11 mouse cellular contexts compared by ENCODE assay signal in genomic region chr10:97159396-97159760, GRCm38 (mm10).
A peak's percentile ranks its signal among the peaks of the same experiment; 100 is the strongest.
DNase-seq lines count a peak whose midpoint lies in the region; ATAC-seq lines count a peak whose summit lies in the region.
"Had no signal": no experiment of that assay in that cellular context is flagged by ENCODE, and none has a peak within 500 bp of the region (broad histone marks: within the 10 kb centered on the region; RNA-seq: fewer than 3 reads in every experiment).

No protein-coding gene starts in this region.

- ATAC-seq in hindbrain, embryonic 16.5 days, result peak; percentile 77
- no peak for ATAC-seq in kidney, embryonic 15.5 days (replicated peaks; ENCODE audit: low FRiP score)

- no peaks in the 10 kb centered on the region for H3K27me3 ChIP-seq in hindbrain, embryonic 16.5 days (replicated peaks; ENCODE audit: control insufficient read depth, insufficient read depth, low read length)
- H3K27me3 ChIP-seq in kidney, embryonic 15.5 days, result no peaks in the 10 kb centered on the region
- H3K27me3 ChIP-seq: limb, embryonic 12.5 days had no signal

- peak; percentile 11 to 70 for DNase-seq in left cerebral cortex, postnatal 25 days (ENCODE audit: low spot score in 2 of 2)
- no peak for DNase-seq in left cerebral cortex, postnatal 10 days (ENCODE audit: extremely low spot score in 1 of 2, low spot score in 2 of 2)
- peak; percentile 52 to 61 for DNase-seq in cerebellum, postnatal 36 days
- DNase-seq in retina, postnatal 7 days (ENCODE audit: low read depth, low spot score), result peak; percentile 37
- no peak for DNase-seq in adipocyte (ENCODE audit: low spot score)
- DNase-seq: adrenal gland, postnatal 36 days; right cerebral cortex, postnatal 25 days had no signal

- no peak overlapping the region for H3K4me2 ChIP-seq in hindbrain, embryonic 16.5 days (ENCODE audit: low read length)
- no peak overlapping the region for H3K4me2 ChIP-seq in kidney, embryonic 15.5 days
- H3K4me2 ChIP-seq: limb, embryonic 12.5 days had no signal

- intact Hi-C loops in left cerebral cortex, postnatal 25 days (cut with DNase I), result no loop called here
- intact Hi-C loops in left cerebral cortex, postnatal 10 days (cut with DNase I), result loop anchor here (10.0 kb wide), 1 partner anchor 215 kb away; no protein-coding TSS in a partner anchor

- H3K9me3 ChIP-seq in hindbrain, embryonic 16.5 days (ENCODE audit: control insufficient read depth, low read length), result no peaks in the 10 kb centered on the region
- no peaks in the 10 kb centered on the region for H3K9me3 ChIP-seq in kidney, embryonic 15.5 days (replicated peaks)
- H3K9me3 ChIP-seq: limb, embryonic 12.5 days had no signal

- H3K36me3 ChIP-seq in hindbrain, embryonic 16.5 days (ENCODE audit: control insufficient read depth, insufficient read depth, low read length), result no peaks in the 10 kb centered on the region
- H3K36me3 ChIP-seq in kidney, embryonic 15.5 days, result no peaks in the 10 kb centered on the region
- H3K36me3 ChIP-seq: G1E; limb, embryonic 12.5 days had no signal

- H3K4me3 ChIP-seq in hindbrain, embryonic 16.5 days (ENCODE audit: low read length), result no peak overlapping the region
- no peak overlapping the region for H3K4me3 ChIP-seq in kidney, embryonic 15.5 days (replicated peaks)
- H3K4me3 ChIP-seq: limb, embryonic 12.5 days had no signal

- 0 out of 2 replicates have a peak, but pooled peaks cover 3% of the 10 kb centered on the region for H3K4me1 ChIP-seq in hindbrain, embryonic 16.5 days (ENCODE audit: control insufficient read depth, insufficient read depth, low read depth, low read length)
- peaks cover 18% of the 10 kb centered on the region for H3K4me1 ChIP-seq in kidney, embryonic 15.5 days
- H3K4me1 ChIP-seq: limb, embryonic 12.5 days had no signal

- 35% methylated on average over 1 of the region's 1 CpGs for WGBS in hindbrain, embryonic 16.5 days
- 78% methylated on average over 1 of the region's 1 CpGs for WGBS in kidney, embryonic 15.5 days

- H3K9ac ChIP-seq in hindbrain, embryonic 16.5 days (ENCODE audit: low read depth, low read length), result no peak overlapping the region
- no peak overlapping the region for H3K9ac ChIP-seq in kidney, embryonic 15.5 days
- H3K9ac ChIP-seq: limb, embryonic 12.5 days had no signal

- no peak overlapping the region; the same call in 1 of the 2 replicates for H3K27ac ChIP-seq in hindbrain, embryonic 16.5 days (ENCODE audit: low read depth, low read length)
- H3K27ac ChIP-seq in kidney, embryonic 15.5 days, result no peak overlapping the region
- H3K27ac ChIP-seq: limb, embryonic 12.5 days had no signal

Comparison
In these comparisons a context has a peak if more than half of its experiments do, and no peak if none do; other contexts are left out.
1. DNase-seq: peak in left cerebral cortex, postnatal 25 days (2 of 2), cerebellum, postnatal 36 days (2 of 2) and retina, postnatal 7 days (single experiment); none in left cerebral cortex, postnatal 10 days (0 of 2) and adipocyte (single experiment).